Mouse (Mus musculus) forebrain, embryonic 16.5 days (tissue): ENCODE data around the gene Bcl7a. TPM values are rescaled to one million over a fixed set of nuclear protein-coding genes. Genes with fewer than 3 reads are reported as not detected.
A peak's percentile ranks its signal among the peaks of the same experiment; 100 is the strongest.

ENCODE experiments used
- ATAC-seq: fragments of 200-750 bp; cut with Nextera tagmentation; 2 replicates; pipeline ENCODE4 v1.8.0; 2017; ENCODE audit warnings: mild to moderate bottlenecking, moderate library complexity
- H3K27ac ChIP-seq: fragments of 300-500 bp; sonication (generic); 2 replicates; pipeline ENCODE4 v1.5.1; 2014; ENCODE audit warnings: low read length, control low read depth
- H3K27me3 ChIP-seq: fragments of 300-500 bp; sonication (generic); replicated peaks from 2 replicates; pipeline ENCODE4 v1.6.1; 2014; ENCODE audit warnings: low read length; ENCODE audit not compliant: control insufficient read depth, insufficient read depth
- H3K36me3 ChIP-seq: fragments of 300-500 bp; sonication (generic); 2 replicates; pipeline ENCODE4 v1.6.1; 2014; ENCODE audit not compliant: control insufficient read depth, insufficient read depth
- H3K4me1 ChIP-seq: fragments of 300-500 bp; sonication (generic); replicated peaks from 2 replicates; pipeline ENCODE4 v1.6.1; 2014; ENCODE audit warnings: low read length; ENCODE audit not compliant: control insufficient read depth, insufficient read depth
- H3K4me2 ChIP-seq: fragments of 300-500 bp; sonication (generic); 2 replicates; pipeline ENCODE4 v1.6.1; 2014; ENCODE audit warnings: mild to moderate bottlenecking, low read length, control low read depth
- H3K4me3 ChIP-seq: fragments of 300-500 bp; sonication (generic); replicated peaks from 2 replicates; pipeline ENCODE4 v1.5.1; 2014; ENCODE audit warnings: mild to moderate bottlenecking, low read length, control low read depth
- H3K9ac ChIP-seq: fragments of 300-500 bp; sonication (generic); replicated peaks from 2 replicates; pipeline ENCODE4 v1.6.1; 2014; ENCODE audit warnings: low read depth, low read length, control low read depth
- H3K9me3 ChIP-seq: fragments of 300-500 bp; sonication (generic); 2 replicates; pipeline ENCODE4 v1.6.1; 2016; ENCODE audit warnings: low read length; ENCODE audit not compliant: control insufficient read depth
- WGBS: fragments of 180-500 bp; shearing (Covaris S2); extraction: QIAGEN DNeasy Blood & Tissue Kit; methylation state at CpG from one replicate; pipeline ENCODE4 v1.1.7; 2014; 5-methylcytosine and 5-hydroxymethylcytosine counted together
- polyA plus RNA-seq: library from polyadenylated mRNA; unstranded; fragments of >200 nt; fragmentation: Nextera tagmentation; extraction: Ambion mirVana; gene quantifications from 2 replicates; pipeline ENCODE4 v1.2.1, GENCODE M21; 2015

The Bcl7a gene
- polyA plus RNA-seq, 1 experiment from 2014 or later = 81.9 TPM

DNA sequence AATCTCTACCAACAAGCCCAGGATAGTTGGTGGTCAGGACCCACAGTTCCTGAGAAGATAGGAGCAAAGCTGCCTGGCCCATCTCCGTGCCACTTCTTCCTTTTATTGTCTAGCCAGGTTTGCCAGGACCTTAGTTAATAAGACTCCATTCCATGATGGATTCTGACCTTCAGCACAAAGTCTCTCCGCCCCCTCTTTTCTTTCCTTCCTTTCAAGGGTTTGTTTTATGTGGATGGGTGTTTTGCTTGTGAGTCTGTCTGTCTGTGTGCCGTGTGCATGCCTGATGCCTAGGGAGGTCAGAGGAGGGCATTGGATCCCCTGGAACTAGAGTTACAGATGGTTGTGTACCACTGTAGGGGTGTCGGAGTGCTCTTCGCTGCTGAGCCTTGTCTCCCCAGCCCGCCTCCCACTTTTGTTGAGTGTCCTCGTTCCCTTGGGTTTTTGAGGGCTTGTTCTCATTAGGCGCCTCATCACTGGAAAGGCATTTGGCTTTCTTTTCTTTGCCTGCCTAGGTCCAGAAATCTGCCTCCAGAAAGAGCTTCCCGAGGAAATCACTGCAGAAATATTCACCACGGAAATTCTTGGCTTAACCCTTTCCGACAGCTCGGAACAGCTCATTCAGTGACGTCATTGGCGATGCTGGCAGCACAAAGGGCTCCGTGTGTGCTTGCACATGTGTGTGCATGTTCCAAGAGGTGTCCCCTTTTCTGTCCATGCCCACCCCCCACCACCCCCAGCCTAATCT is 17.5 kb upstream of the Bcl7a start:
- no peaks in the 10 kb centered on the region for H3K36me3 ChIP-seq
- H3K27ac ChIP-seq = no peak overlapping the region; the same call in 1 of the 2 replicates
- peaks cover 16% of the 10 kb centered on the region for H3K4me1 ChIP-seq
- no peaks in the 10 kb centered on the region for H3K9me3 ChIP-seq
- no peak for ATAC-seq
- H3K4me3 ChIP-seq = no peak overlapping the region
- 42% methylated on average over 15 of the region's 15 CpGs for WGBS
- 0 out of 2 replicates have a peak overlapping the region, but pooled peaks have one; percentile 13 for H3K9ac ChIP-seq
- no peak overlapping the region; the same call in 1 of the 2 replicates for H3K4me2 ChIP-seq
- no peaks in the 10 kb centered on the region for H3K27me3 ChIP-seq

GRCm38 (mm10) chr5:123326751-123327148 is 16.9 kb upstream of the Bcl7a start:
- H3K9ac ChIP-seq = 0 out of 2 replicates have a peak overlapping the region, but pooled peaks have one; percentile 13
- H3K27ac ChIP-seq = no peak overlapping the region; the same call in 1 of the 2 replicates
- 64% methylated on average over 9 of the region's 9 CpGs for WGBS

DNA sequence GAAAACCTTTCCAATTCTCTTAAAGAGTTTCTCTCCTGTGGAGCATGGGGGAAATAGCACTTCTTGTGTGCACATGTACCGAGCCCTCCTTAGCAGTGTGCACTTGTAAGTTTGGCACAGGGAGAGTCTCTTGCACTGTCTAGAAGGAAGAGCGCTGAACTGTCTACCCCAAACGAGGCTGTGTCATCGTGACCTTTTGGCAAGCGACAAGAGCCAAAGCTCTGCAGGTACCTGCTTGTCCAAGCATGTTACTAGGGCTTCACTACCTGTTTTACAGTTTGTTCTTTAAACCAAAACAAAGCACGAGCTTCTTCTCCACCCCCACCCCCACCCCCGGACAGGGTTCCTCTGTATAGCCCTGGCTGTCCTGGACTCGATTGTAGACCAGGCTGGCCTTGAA is 15.9 kb upstream of the Bcl7a start:
- ATAC-seq = no peak
- H3K4me3 ChIP-seq = no peak overlapping the region
- no peaks in the 10 kb centered on the region for H3K36me3 ChIP-seq
- 81% methylated on average over 8 of the region's 8 CpGs for WGBS
- no peaks in the 10 kb centered on the region for H3K9me3 ChIP-seq
- no peak overlapping the region for H3K9ac ChIP-seq
- H3K27ac ChIP-seq = no peak overlapping the region
- peaks cover 16% of the 10 kb centered on the region for H3K4me1 ChIP-seq
- H3K27me3 ChIP-seq = no peaks in the 10 kb centered on the region
- H3K4me2 ChIP-seq = no peak overlapping the region

More at GRCm38 (mm10) chr5:123326751-123327148, 16.9 kb upstream of the Bcl7a start:
- ATAC-seq = no peak
- H3K27me3 ChIP-seq = no peaks in the 10 kb centered on the region
- no peaks in the 10 kb centered on the region for H3K9me3 ChIP-seq
- H3K4me3 ChIP-seq = no peak overlapping the region
- H3K36me3 ChIP-seq = no peaks in the 10 kb centered on the region
- peaks cover 16% of the 10 kb centered on the region for H3K4me1 ChIP-seq
- no peak overlapping the region; the same call in 1 of the 2 replicates for H3K4me2 ChIP-seq

- WGBS = 84% methylated on average over 6 of the region's 6 CpGs
- ATAC-seq = no peak
Measured at GRCm38 (mm10) chr5:123333566-123333965, 10.1 kb upstream of the Bcl7a start.

DNA sequence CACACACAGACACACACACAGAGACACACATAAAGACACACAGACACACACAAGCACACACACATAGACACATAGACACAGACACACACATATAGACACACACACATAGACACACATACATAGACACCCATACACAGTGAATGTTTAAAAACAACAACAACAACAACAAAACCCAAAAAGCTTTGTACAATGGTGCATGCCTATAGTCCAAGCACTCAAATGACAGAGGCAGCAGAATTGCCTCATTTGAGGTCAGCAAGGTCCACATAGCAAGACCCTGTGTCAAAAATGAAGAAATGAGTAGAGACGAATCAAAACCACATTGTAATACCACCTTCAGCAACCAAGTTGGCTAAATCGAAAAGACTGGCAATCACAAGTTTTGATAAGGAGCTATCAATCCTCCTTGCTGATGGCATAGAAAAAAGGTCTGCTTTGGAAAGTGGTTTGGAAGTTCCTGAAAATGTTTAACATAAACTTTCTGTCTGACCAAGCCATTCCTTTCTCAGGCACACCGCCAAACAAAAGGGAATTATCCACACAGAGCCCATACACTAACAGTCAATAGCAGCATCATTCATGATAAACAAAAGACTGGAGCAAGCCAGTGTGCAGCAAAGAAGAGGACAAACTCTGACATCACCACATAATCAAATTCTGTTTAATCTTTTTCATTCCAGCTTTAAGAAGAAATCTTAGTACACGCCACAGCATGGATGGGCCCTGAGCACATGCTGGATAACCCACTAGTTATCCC is 7.3 kb upstream of the Bcl7a start:
- Histone ChIP-seq H3K36me3 (no peaks in the 10 kb centered on the region), H3K4me3 (no peak overlapping the region), H3K27ac (no peak overlapping the region), H3K4me1 (no peaks in the 10 kb centered on the region), H3K9ac (no peak overlapping the region), H3K9me3 (no peaks in the 10 kb centered on the region), H3K27me3 (no peaks in the 10 kb centered on the region), H3K4me2 (no peak overlapping the region)
- no peak for ATAC-seq
- 38% methylated on average over 4 of the region's 4 CpGs for WGBS

More at GRCm38 (mm10) chr5:123333566-123333965, 10.1 kb upstream of the Bcl7a start:
- Histone ChIP-seq H3K27me3 (no peaks in the 10 kb centered on the region), H3K4me1 (no peaks in the 10 kb centered on the region), H3K4me3 (no peak overlapping the region), H3K9ac (no peak overlapping the region), H3K4me2 (no peak overlapping the region), H3K36me3 (no peaks in the 10 kb centered on the region), H3K9me3 (no peaks in the 10 kb centered on the region), H3K27ac (no peak overlapping the region)

DNA sequence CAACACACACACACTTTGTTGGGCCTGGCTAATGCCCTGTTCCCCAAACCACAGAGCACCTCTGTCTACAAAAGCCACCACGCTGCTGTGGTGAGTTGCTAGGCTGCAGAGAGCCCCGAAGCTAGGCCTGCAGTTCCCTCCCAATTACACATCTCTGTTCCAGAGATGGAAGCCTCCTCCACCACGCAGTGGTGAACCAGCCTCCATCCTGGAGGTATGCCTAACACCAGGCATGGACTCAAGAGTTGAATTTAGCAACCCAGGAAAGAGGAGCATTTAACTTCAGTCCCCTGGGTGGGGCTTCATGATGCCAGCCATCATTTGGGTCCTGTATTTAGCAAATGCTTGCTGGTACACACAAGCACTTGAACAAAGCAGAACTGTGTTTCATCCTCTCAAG is 5.2 kb upstream of the Bcl7a start:
- 70% methylated on average over 3 of the region's 3 CpGs for WGBS
- Histone ChIP-seq H3K4me2 (no peak overlapping the region), H3K27me3 (no peaks in the 10 kb centered on the region), H3K9ac (no peak overlapping the region), H3K4me1 (peaks cover 4% of the 10 kb centered on the region), H3K9me3 (no peaks in the 10 kb centered on the region), H3K27ac (no peak overlapping the region), H3K4me3 (no peak overlapping the region), H3K36me3 (no peaks in the 10 kb centered on the region)
- ATAC-seq = no peak

- H3K36me3 ChIP-seq = no peaks in the 10 kb centered on the region
- no peaks in the 10 kb centered on the region for H3K9me3 ChIP-seq
- H3K27me3 ChIP-seq = no peaks in the 10 kb centered on the region
- peak overlapping the region; percentile 67 for H3K4me3 ChIP-seq
- 0% methylated on average over 29 of the region's 51 CpGs for whole genome bisulfite sequencing
- peaks cover 38% of the 10 kb centered on the region for H3K4me1 ChIP-seq
- peak overlapping the region; percentile 100 for H3K27ac ChIP-seq
- H3K4me2 ChIP-seq = peak overlapping the region; percentile 84
- peak overlapping the region; percentile 98 for H3K9ac ChIP-seq
- peak; percentile 41 for ATAC-seq
Measured at GRCm38 (mm10) chr5:123344628-123344962, 961 bp downstream of the Bcl7a start.

- peak overlapping the region; percentile 100 for H3K27ac ChIP-seq
- no peaks in the 10 kb centered on the region for H3K9me3 ChIP-seq
- peak overlapping the region; percentile 98 for H3K9ac ChIP-seq
- peaks cover 38% of the 10 kb centered on the region for H3K4me1 ChIP-seq
- WGBS = under 1% methylated on average over 71 of the region's 87 CpGs
- ATAC-seq = peak; percentile 37
- peak overlapping the region; percentile 84 for H3K4me2 ChIP-seq
- H3K4me3 ChIP-seq = peak overlapping the region; percentile 67
- H3K27me3 ChIP-seq = no peaks in the 10 kb centered on the region
- H3K36me3 ChIP-seq = no peaks in the 10 kb centered on the region
Measured at GRCm38 (mm10) chr5:123344963-123345852, 1.6 kb downstream of the Bcl7a start.
